Mouse (Mus musculus): ENCODE data around the gene Fstl4.

- TF ChIP-seq CTCF (IDR thresholded peaks at IDR 0.05 in 2 of 3, conservative IDR thresholded peaks at IDR 0.05 in 1 of 3; ENCODE audit: control insufficient read depth in 1 of 3, insufficient read depth in 1 of 3, low read depth in 2 of 3, low read length in 3 of 3, poor library complexity in 1 of 3, severe bottlenecking in 1 of 3) (no peak), POLR2A (IDR thresholded peaks at IDR 0.05; ENCODE audit: control insufficient read depth in 1 of 2, insufficient read depth in 1 of 2, low read depth in 1 of 2, low read length in 2 of 2, poor library complexity in 1 of 2) (no peak), TCF12 (IDR thresholded peaks at IDR 0.05; ENCODE audit: low read depth, low read length) (no peak), GATA1 (IDR thresholded peaks at IDR 0.05; ENCODE audit: low read depth, low read length) (no peak), USF1 (IDR thresholded peaks at IDR 0.05; ENCODE audit: low read depth, low read length) (no peak), NRF1 (IDR thresholded peaks at IDR 0.05; ENCODE audit: insufficient read depth, low read depth, low read length, poor library complexity, severe bottlenecking) (no peak), EP300 (IDR thresholded peaks at IDR 0.05; ENCODE audit: low read depth in 1 of 2, low read length in 2 of 2) (no peak), CHD1 (IDR thresholded peaks at IDR 0.05; ENCODE audit: low read depth, low read length) (no peak), ZKSCAN1 (IDR thresholded peaks at IDR 0.05; ENCODE audit: low read depth, low read length) (no peak)
Observed at GRCm38 (mm10) chr11:52889527-52889926, 125.1 kb downstream of the Fstl4 start.

Data from MEL (cell line).